Mouse (Mus musculus): Measurements from ENCODE around the gene Lama2.

- TF ChIP-seq EP300 (IDR thresholded peaks at IDR 0.05): no peak
- TF ChIP-seq CTCF (IDR thresholded peaks at IDR 0.05): no peak
These were observed 572.4 kb downstream of the Lama2 start for GRCm38 (mm10) chr10:27047196-27047595.

Measured in lung, postnatal 0 days (tissue).